Mouse (Mus musculus) spleen, postnatal 14 days (tissue): ENCODE results near the gene Opalin.
A peak's percentile ranks its signal among the peaks of the same experiment; 100 is the strongest.

Experiments
- DNase-seq, 2 experiments: peaks; one replicate each; pipeline ENCODE4 v3.0.0; 2021 to 2022; ENCODE audit warnings: low spot score in 2 of 2

The Opalin gene

GRCm38 (mm10) chr19:41073746-41074455 is 3.0 kb downstream of the Opalin start:
- DNase-seq = no peak

GRCm38 (mm10) chr19:41071500-41071899 is 5.4 kb downstream of the Opalin start:
- peak; percentile 69 to 85 for DNase-seq

- no peak for DNase-seq
These were observed 22.2 kb downstream of the Opalin start for GRCm38 (mm10) chr19:41054702-41055101.

- peak; percentile 19 to 62 for DNase-seq
These were observed 23.4 kb downstream of the Opalin start for GRCm38 (mm10) chr19:41053530-41053929.

- DNase-seq = no peak
These were observed 24.7 kb downstream of the Opalin start for GRCm38 (mm10) chr19:41052247-41052646.

- DNase-seq = no peak
These were observed 25.2 kb downstream of the Opalin start for GRCm38 (mm10) chr19:41051714-41052113.

- DNase-seq = no peak
These were observed 28.7 kb downstream of the Opalin start for GRCm38 (mm10) chr19:41048187-41048559.

GRCm38 (mm10) chr19:41047437-41048186 is 29.3 kb downstream of the Opalin start:
- DNase-seq = no peak

- no peak for DNase-seq
These were observed 31.7 kb downstream of the Opalin start for GRCm38 (mm10) chr19:41045091-41045770.

GRCm38 (mm10) chr19:41039110-41039509 is 37.8 kb downstream of the Opalin start:
- no peak for DNase-seq

- no peak for DNase-seq
These were observed 40.9 kb downstream of the Opalin start for GRCm38 (mm10) chr19:41035809-41036551.

- DNase-seq = no peak
These were observed 45.0 kb downstream of the Opalin start for GRCm38 (mm10) chr19:41031869-41032268.

- DNase-seq = no peak
These were observed 45.9 kb downstream of the Opalin start for GRCm38 (mm10) chr19:41031009-41031408.

GRCm38 (mm10) chr19:41030161-41030560 is 46.8 kb downstream of the Opalin start:
- DNase-seq = no peak

- no peak for DNase-seq
These were observed 47.7 kb downstream of the Opalin start, which contains the start of gene Dntt for GRCm38 (mm10) chr19:41029219-41029618. TSS of gene Dntt (plus strand) at chr19:41029275.

- DNase-seq = no peak
These were observed 49.3 kb downstream of the Opalin start for GRCm38 (mm10) chr19:41027601-41028000.

- no peak for DNase-seq
These were observed 49.9 kb downstream of the Opalin start for GRCm38 (mm10) chr19:41027024-41027423.

GRCm38 (mm10) chr19:41026551-41026950 is 50.4 kb downstream of the Opalin start:
- no peak for DNase-seq

- no peak for DNase-seq
These were observed 54.7 kb downstream of the Opalin start for GRCm38 (mm10) chr19:41022244-41022643.

GRCm38 (mm10) chr19:41020537-41020936 is 56.4 kb downstream of the Opalin start:
- DNase-seq = no peak

- DNase-seq = no peak
These were observed 57.7 kb downstream of the Opalin start for GRCm38 (mm10) chr19:41019164-41019675.
